Mouse (Mus musculus) midbrain, embryonic 14.5 days (tissue): ENCODE measurements around the gene Smad5. TPM values are rescaled to one million over a fixed set of nuclear protein-coding genes. Genes with fewer than 3 reads are reported as not detected.

Source experiments
- polyA plus RNA-seq: library from polyadenylated mRNA; unstranded; fragments of >200 nt; fragmentation: Nextera tagmentation; extraction: Ambion mirVana; gene quantifications from 2 replicates; pipeline ENCODE4 v1.2.1, GENCODE M21; 2014

Gene Smad5
- polyA plus RNA-seq, 1 experiment from 2014 or later, result 35.7 TPM

Other genes with a start within 250 kb of the Smad5 start
- not detected in 2 replicates for gene Il9, start 220.8 kb upstream of the Smad5 start, polyA plus RNA-seq
- gene Fbxl21, start 180.5 kb upstream of the Smad5 start, polyA plus RNA-seq, result 3.3 and 3.7 TPM in 2 replicates
- gene Lect2, start 154.5 kb upstream of the Smad5 start, polyA plus RNA-seq, result not detected in 2 replicates
- 0.63 and 2.7 TPM in 2 replicates for gene Tgfbi, start 93.5 kb upstream of the Smad5 start, polyA plus RNA-seq
- gene Gm45623, start 50.8 kb downstream of the Smad5 start, polyA plus RNA-seq, result 1.1 and 2.1 TPM in 2 replicates
- gene Trpc7, start 193.0 kb downstream of the Smad5 start, polyA plus RNA-seq, result 4.3 and 4.4 TPM in 2 replicates